Mouse (Mus musculus) kidney, postnatal 0 days (tissue): Measurements from ENCODE around the gene Dad1. TPM values are rescaled to one million over a fixed set of nuclear protein-coding genes. Genes with fewer than 3 reads are reported as not detected.
A peak's percentile ranks its signal among the peaks of the same experiment; 100 is the strongest.

Experiments used
- ATAC-seq: fragments of 200-750 bp; cut with Nextera tagmentation; replicated peaks from 2 replicates; pipeline ENCODE4 v1.8.0; 2017; ENCODE audit warnings: low read depth, moderate number of reproducible peaks, moderate TSS enrichment, moderate library complexity; ENCODE audit not compliant: low FRiP score
- DNase-seq: peaks from one replicate; pipeline ENCODE4 v3.0.0-alpha.2; 2016; ENCODE audit warnings: low spot score
- H3K27ac ChIP-seq: fragments of 300-500 bp; sonication (generic); 2 replicates; pipeline ENCODE4 v1.5.1; 2014; ENCODE audit warnings: mild to moderate bottlenecking
- H3K27me3 ChIP-seq: fragments of 300-500 bp; sonication (generic); 2 replicates; pipeline ENCODE4 v1.6.1; 2014; ENCODE audit warnings: low read length, mixed read lengths; ENCODE audit not compliant: insufficient read depth
- H3K36me3 ChIP-seq: fragments of 300-500 bp; sonication (generic); 2 replicates; pipeline ENCODE4 v1.6.1; 2014; ENCODE audit warnings: low read length, mixed read lengths; ENCODE audit not compliant: insufficient read depth
- H3K4me1 ChIP-seq: fragments of 300-500 bp; sonication (generic); replicated peaks from 2 replicates; pipeline ENCODE4 v1.6.1; 2014; ENCODE audit warnings: antibody characterized with exemption, low read length, mixed read lengths; ENCODE audit not compliant: insufficient read depth
- H3K4me2 ChIP-seq: fragments of 300-500 bp; sonication (generic); 2 replicates; pipeline ENCODE4 v1.6.1; 2014; ENCODE audit warnings: mild to moderate bottlenecking, low read length, moderate library complexity, mixed read lengths
- H3K4me3 ChIP-seq: fragments of 300-500 bp; sonication (generic); replicated peaks from 2 replicates; pipeline ENCODE4 v1.5.1; 2014; ENCODE audit warnings: low read depth, low read length
- H3K9ac ChIP-seq: fragments of 300-500 bp; sonication (generic); 2 replicates; pipeline ENCODE4 v1.6.1; 2014; ENCODE audit warnings: low read depth, low read length
- H3K9me3 ChIP-seq: fragments of 300-500 bp; sonication (generic); replicated peaks from 2 replicates; pipeline ENCODE4 v1.6.1; 2016; ENCODE audit warnings: low read length, inconsistent platforms, mixed read lengths
- CTCF ChIP-seq: IDR thresholded peaks from 2 replicates; pipeline ENCODE4 v1.5.1; 2016; ENCODE audit warnings: antibody characterized with exemption, low read depth, mild to moderate bottlenecking, moderate library complexity
- WGBS: fragments of 180-500 bp; shearing (Covaris S2); extraction: QIAGEN DNeasy Blood & Tissue Kit; methylation state at CpG from one replicate; pipeline ENCODE4 v1.1.7; 2014; 5-methylcytosine and 5-hydroxymethylcytosine counted together
- polyA plus RNA-seq: library from polyadenylated mRNA; unstranded; fragments of >200 nt; fragmentation: Nextera tagmentation; extraction: Ambion mirVana; gene quantifications from 2 replicates; pipeline ENCODE4 v1.2.1, GENCODE M21; 2015

Dad1 gene
- polyA plus RNA-seq, 1 experiment from 2014 or later = 545 TPM

GRCm38 (mm10) chr14:54240542-54240941, 13.4 kb downstream of the Dad1 start:
- H3K27me3 ChIP-seq = no peaks in the 10 kb centered on the region
- H3K36me3 ChIP-seq = peaks cover 33% of the 10 kb centered on the region
- H3K4me2 ChIP-seq = no peak overlapping the region
- 82% methylated on average over 5 of the region's 5 CpGs for WGBS
- no peaks in the 10 kb centered on the region; the same call in 1 of the 2 replicates for H3K4me1 ChIP-seq
- no peak overlapping the region for H3K9ac ChIP-seq
- ATAC-seq = no peak
- no peaks in the 10 kb centered on the region for H3K9me3 ChIP-seq
- no peak for DNase-seq
- TF ChIP-seq CTCF = no peak
- H3K4me3 ChIP-seq = no peak overlapping the region
- no peak overlapping the region for H3K27ac ChIP-seq

- H3K27me3 ChIP-seq = no peaks in the 10 kb centered on the region
- peak; percentile 63 for ATAC-seq
- no peak overlapping the region for H3K4me2 ChIP-seq
- H3K4me3 ChIP-seq = no peak overlapping the region
- no peak overlapping the region for H3K9ac ChIP-seq
- 11% methylated on average over 7 of the region's 7 CpGs for whole genome bisulfite sequencing
- peak; percentile 95 for TF ChIP-seq CTCF
- no peaks in the 10 kb centered on the region for H3K9me3 ChIP-seq
- DNase-seq = peak; percentile 90
- H3K27ac ChIP-seq = no peak overlapping the region
- peaks cover 33% of the 10 kb centered on the region for H3K36me3 ChIP-seq
- H3K4me1 ChIP-seq = 0 out of 2 replicates have a peak, but pooled peaks cover under 1% of the 10 kb centered on the region
These were observed 14.7 kb downstream of the Dad1 start for GRCm38 (mm10) chr14:54239002-54239736.

GRCm38 (mm10) chr14:54236881-54237280, 17.0 kb downstream of the Dad1 start:
- ATAC-seq = no peak
- Histone ChIP-seq H3K4me2 (no peak overlapping the region), H3K36me3 (peaks cover 24% of the 10 kb centered on the region), H3K27ac (no peak overlapping the region), H3K27me3 (no peaks in the 10 kb centered on the region), H3K4me1 (peaks cover 16% of the 10 kb centered on the region), H3K9ac (no peak overlapping the region), H3K9me3 (no peaks in the 10 kb centered on the region), H3K4me3 (no peak overlapping the region)
- 87% methylated on average over 5 of the region's 5 CpGs for WGBS
- DNase-seq = no peak
- TF ChIP-seq CTCF = no peak

DNA sequence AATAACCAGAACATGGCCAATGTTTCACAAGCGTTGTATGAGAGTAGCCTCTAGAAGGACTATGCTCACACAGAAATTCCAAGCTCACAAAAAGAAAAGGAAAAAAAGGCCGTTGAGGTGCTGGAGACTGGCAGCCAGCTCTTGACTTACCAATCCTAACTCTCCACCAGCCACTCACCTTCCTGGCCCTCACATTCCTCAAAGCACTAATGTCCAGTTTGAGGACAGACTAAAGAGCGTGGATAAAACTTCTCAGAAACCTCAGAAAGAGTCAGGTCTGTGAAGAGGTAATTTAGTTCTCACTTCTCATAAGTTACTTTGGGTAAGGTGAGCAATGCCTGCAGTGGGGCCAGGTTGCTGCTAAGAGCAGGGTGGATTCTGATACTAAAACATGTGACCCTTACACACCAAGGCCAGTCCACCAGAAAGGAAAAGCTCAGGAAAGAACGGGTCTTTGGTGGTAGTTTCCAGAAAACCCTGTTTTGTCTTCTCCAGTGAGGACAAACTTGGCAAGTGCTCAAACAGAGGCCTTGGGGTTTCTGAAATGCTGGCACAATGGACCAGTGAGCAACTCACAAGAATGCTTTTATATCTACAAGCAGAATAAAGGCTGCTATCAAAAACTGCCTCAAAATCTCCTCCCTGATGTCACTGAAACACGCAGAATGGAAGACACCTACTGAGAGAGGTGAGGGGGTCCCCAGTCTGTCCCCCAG, 17.9 kb downstream of the Dad1 start:
- Histone ChIP-seq H3K9ac (no peak overlapping the region), H3K36me3 (peaks cover 15% of the 10 kb centered on the region), H3K4me2 (no peak overlapping the region), H3K27ac (no peak overlapping the region), H3K9me3 (no peaks in the 10 kb centered on the region), H3K4me1 (peaks cover 16% of the 10 kb centered on the region), H3K27me3 (no peaks in the 10 kb centered on the region), H3K4me3 (no peak overlapping the region)
- 87% methylated on average over 5 of the region's 5 CpGs for WGBS
- TF ChIP-seq CTCF = no peak
- no peak for ATAC-seq
- no peak for DNase-seq

- Histone ChIP-seq H3K36me3 (peaks cover 5% of the 10 kb centered on the region; the same call in 1 of the 2 replicates), H3K4me2 (no peak overlapping the region), H3K4me3 (no peak overlapping the region), H3K4me1 (peaks cover 16% of the 10 kb centered on the region), H3K27me3 (no peaks in the 10 kb centered on the region), H3K9ac (no peak overlapping the region), H3K9me3 (no peaks in the 10 kb centered on the region), H3K27ac (peak overlapping the region; percentile 84)
- TF ChIP-seq CTCF = no peak
- DNase-seq (no peak), ATAC-seq (no peak)
- 70% methylated on average over 20 of the region's 20 CpGs for WGBS
These were observed 19.5 kb downstream of the Dad1 start for GRCm38 (mm10) chr14:54234231-54235040.
